Mouse (Mus musculus) embryonic stem cell, embryonic (primary cell): ENCODE data around the gene Serpina3i.

Experiments used
- CTCF ChIA-PET, 4 experiments: fragments of 300-600 bp in 2 of 4; fragments of 350-600 bp in 2 of 4; sonication (Branson Sonifier 250); formaldehyde crosslinking; loops; one replicate each; lab custom pipeline; 2022; ENCODE audit warnings: inconsistent platforms in 2 of 4; lab: Charles Lee
- POLR2A ChIA-PET, 4 experiments: fragments of 300-600 bp in 2 of 4; fragments of 350-600 bp in 2 of 4; sonication (Branson Sonifier 250); formaldehyde crosslinking; loops; one replicate each; lab custom pipeline; 2022; ENCODE audit warnings: antibody characterized with exemption in 4 of 4, inconsistent platforms in 1 of 4; lab: Charles Lee

Gene Serpina3i

DNA sequence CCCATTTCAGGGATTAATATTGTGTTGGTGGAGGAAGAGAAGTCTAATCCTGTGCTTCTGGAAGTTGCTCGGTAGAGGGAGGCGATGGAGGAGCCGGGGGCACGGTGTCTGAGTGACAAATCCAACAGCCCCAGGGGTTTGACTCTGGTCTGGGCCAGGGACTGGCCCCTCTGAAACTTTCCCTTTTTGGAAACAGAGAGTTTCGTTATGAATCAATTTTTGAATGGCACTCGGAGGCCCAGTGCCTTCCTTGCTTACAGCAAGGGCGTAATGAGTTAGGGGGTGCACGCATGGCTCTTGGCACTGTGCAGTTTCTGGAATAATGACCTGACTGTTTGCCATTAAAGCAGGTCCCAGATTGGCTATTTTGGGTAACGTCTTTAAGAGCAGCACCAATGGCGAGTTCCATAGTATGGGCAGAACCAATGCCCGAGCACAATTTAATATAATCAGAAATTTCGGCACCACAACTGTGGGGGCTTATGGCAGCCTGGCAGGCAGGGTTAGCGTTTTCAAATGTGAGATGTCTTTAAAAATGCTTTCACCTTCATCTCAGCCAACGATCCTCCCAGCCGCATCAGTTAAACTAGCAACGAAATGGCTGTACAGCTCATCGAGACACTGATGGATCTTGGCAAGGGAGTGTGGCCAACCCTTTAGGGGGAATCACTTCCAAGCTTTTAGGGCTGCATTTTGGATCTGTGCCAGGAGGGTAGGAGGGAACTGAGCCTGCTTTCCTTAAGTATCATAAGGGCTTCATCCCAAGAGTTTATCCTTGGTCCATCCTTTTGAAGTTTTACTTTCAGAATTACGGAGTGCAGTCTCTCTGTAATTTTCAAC is 15.5 kb downstream of the Serpina3i start:
- CTCF ChIA-PET = no interaction called here
- POLR2A ChIA-PET = interaction anchor here in 1 of 4 experiments (1.4 kb wide), 1 partner anchor 31 kb away, joined by 3 read pairs; no protein-coding TSS in a partner anchor

DNA sequence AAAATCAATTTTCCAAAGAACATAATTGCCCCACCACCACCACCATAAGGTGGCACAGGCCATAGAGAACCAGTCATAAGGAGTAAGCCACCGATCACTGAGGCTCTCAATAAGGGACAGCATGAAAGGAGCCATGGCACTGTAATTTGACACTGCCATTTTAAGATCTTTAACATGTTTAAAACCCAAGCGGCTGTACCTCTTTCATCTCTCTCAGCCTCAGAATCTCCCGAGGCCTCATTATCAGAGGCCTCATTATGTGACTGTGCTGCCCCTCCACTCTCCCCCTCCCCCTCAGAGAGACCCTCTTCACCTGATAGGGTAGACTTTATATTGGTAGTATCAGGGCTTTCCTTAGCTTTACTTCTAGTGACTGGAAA is 16.1 kb downstream of the Serpina3i start:
- ChIA-PET CTCF (no interaction called here), POLR2A (interaction anchor here in 1 of 4 experiments (1.4 kb wide), 1 partner anchor 31 kb away, joined by 3 read pairs; no protein-coding TSS in a partner anchor)

DNA sequence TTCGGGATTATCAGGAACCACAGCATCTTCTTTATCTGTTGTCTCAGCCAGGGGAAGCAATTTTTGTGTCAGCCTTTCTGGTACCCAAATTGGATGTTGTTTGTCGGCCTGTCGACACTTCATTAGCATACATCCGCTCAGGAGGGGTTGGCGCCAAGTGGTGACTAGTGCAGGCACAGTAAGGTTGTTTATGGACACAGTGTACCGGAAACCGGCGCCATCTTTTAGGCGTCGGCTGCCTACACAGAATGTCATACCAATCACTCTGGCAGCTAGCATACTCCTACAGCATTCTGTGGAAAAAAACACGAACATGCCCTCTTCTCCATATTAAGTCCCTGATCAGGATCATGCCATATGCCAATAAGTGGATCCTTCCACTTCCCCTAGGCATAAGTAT is 20.5 kb downstream of the Serpina3i start:
- CTCF ChIA-PET = no interaction called here
- POLR2A ChIA-PET = no interaction called here

DNA sequence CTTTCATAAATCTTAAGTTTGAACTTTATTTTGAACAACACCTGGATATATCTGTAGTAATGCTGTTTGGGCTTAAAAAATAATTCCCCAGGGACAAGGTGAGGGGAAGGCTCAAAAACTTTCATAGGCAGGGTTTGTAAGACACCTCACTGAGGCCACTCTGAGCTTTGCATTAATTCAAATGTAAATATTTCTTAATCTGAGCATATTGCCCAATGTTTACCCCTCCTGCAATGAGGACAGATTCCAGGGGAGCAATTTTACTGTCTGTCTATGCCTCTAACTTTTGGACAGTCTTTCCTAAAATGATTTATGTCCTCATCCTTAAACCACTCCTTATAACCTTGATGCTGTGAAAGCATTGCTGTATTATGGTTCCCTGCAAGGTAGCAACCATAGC is 25.4 kb downstream of the Serpina3i start:
- POLR2A ChIA-PET = no interaction called here
- CTCF ChIA-PET = interaction anchor here in 1 of 4 experiments (0.5 kb wide), 1 partner anchor 189 kb away, joined by 3 read pairs; no protein-coding TSS in a partner anchor

DNA sequence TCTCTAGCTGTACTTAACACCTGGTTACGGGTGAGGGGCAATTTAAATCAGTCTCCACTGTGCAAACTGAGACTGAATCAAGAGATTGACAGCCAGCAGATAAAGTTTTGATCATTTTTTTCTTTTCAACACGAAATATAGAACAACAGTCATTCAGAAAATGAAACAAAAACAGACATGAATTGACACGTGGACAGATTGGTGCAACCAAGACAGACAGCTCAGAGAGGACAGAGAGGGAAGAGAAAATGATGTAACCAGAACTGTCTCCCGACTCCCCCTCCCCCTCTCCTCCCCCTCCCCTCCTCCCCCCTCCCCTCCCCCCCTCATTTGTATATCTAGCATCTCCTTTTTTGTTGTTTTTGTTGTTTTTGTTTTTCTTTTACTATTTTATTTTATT is 26.9 kb downstream of the Serpina3i start:
- ChIA-PET POLR2A (no interaction called here), CTCF (interaction anchor here in 1 of 4 experiments (1.5 kb wide), 1 partner anchor 129 kb away, joined by 3 read pairs; no protein-coding TSS in a partner anchor)

DNA sequence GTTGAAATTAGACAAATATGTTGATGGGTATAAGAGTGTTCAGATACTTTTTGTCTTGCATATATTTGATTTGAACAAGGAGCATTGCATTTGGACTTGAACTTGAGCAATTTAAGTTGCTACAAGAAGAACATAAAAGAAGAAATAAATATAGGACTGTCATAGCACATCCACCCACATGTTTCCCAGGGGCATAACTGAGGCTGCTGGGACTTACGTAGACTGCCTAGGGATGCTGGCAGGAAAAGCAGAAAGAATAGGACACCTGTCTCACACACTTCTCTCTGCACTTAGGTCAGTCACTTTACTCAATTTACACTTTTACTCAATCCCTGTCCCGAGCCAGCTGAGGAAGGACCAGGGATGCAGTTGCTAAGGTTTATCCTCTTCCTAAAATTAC is 31.0 kb downstream of the Serpina3i start:
- POLR2A ChIA-PET = interaction anchor here in 1 of 4 experiments (1.3 kb wide), 1 partner anchor 12 kb away, joined by 3 read pairs; no protein-coding TSS in a partner anchor
- CTCF ChIA-PET = no interaction called here

DNA sequence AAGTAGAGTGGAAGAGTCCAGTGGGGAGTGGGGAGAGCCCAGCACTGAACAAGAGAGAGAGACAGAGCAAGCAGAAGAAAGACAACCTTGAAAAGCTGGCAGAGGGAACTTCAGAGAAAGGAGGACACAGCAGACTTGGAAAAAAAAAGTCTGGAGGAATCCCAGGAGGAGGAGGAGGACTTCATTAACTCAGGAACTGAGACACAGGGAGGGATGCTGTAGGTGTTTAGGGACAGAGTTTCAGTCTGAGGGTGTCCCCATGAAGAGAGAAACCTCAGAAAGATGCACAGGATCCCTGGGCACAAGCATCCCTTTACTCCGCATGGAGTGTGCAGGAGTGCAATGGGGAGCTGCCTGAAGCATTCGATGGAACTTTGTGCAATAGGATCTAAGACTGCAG is 35.1 kb downstream of the Serpina3i start:
- ChIA-PET CTCF (no interaction called here), POLR2A (interaction anchor here in 1 of 4 experiments (0.6 kb wide), 1 partner anchor 13 kb away, joined by 3 read pairs; no protein-coding TSS in a partner anchor)

DNA sequence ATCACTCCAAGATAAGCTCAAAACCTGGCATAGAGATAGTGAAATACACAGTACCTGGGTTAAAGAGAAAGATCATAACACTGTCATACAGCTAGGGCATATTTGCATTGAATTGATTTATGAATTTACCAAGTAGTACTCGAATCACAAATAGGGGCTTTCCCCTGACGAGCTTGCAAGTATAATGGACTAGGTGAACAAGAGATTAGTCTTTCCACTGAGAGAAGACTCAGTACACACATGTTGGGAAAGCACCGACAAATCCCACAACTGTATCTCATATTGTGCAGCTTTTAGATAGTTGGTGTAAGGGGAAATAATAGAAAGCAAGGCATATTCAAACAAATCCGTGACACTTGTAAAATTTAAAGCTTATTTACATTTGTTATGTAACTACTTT is 43.1 kb downstream of the Serpina3i start:
- POLR2A ChIA-PET = interaction anchor here in 1 of 4 experiments (1.3 kb wide), 1 partner anchor 13 kb away, joined by 3 read pairs; no protein-coding TSS in a partner anchor
- CTCF ChIA-PET = interaction anchor here in 2 of 4 experiments (0.6 to 1.0 kb wide), 2 partner anchors 113 to 320 kb away, joined by 3 read pairs; no protein-coding TSS in a partner anchor

DNA sequence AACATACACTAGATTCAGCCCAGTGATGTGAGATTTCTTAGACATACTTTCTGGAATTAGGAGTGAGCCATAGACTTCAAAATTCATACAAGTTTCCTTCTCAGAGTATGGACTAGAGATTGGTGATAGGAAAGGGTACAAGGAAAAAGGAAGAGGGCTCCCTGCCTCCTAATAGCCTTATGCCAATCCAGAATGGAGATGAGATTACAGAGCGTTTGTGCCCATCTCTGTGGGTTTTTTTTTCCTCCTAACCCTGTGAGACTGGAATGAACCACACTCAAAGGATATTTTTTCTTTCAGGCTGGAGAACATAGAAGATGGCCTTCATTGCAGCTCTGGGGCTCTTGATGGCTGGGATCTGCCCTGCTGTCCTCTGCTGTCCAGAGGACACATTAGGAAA is 51.3 kb downstream of the Serpina3i start, which contains the start of gene Serpina3j:
Gene Serpina3j (plus strand): TSS at position 301 of the 400 bp plus-strand sequence.
- ChIA-PET CTCF (no interaction called here), POLR2A (no interaction called here)
